Mouse (Mus musculus) G1E (cell line): ENCODE data around the gene Ccr4.

Experiments used
- CTCF ChIP-seq: IDR thresholded peaks from 2 replicates; pipeline ENCODE4 v1.5.1; 2012; ENCODE audit warnings: low read depth, low read length, inconsistent platforms, mixed read lengths
- POLR2AphosphoS5 ChIP-seq: IDR thresholded peaks from 2 replicates; pipeline ENCODE4 v1.6.1; 2012; ENCODE audit warnings: low read depth, low read length, inconsistent platforms; ENCODE audit not compliant: insufficient replicate concordance

GRCm38 (mm10) chr9:114527085-114527484 lies 22.4 kb upstream of the Ccr4 start:
- TF ChIP-seq CTCF: no peak
- no peak for TF ChIP-seq POLR2AphosphoS5
